Mouse (Mus musculus): ENCODE data around the gene Gm6902. TPM values are rescaled to one million over a fixed set of nuclear protein-coding genes. Genes with fewer than 3 reads are reported as not detected.

The Gm6902 gene
- polyA plus RNA-seq (2017; shearing (Covaris generic)): not detected

DNA sequence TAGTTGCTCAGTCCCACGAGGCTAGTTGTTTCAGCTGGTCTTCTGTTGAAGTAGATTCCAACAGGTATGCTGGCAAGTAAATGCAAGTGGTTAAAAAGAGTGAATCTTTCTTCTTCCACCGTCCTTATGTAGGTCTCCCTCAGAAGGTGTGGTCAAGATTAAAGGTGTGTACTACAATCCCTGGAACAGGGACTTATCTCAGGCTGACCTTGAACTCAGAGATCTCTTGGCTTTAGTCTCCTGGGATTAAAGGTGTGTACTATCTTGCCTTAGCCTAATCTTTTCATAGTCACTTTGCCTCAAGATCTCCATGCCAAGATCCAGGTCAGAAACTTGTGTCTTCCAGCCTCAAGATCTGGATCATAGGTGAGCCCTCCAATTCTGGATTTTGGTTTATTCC, at the start of gene Gm6902:
TSS of gene Gm6902 (minus strand) at position 101 of the 400 bp plus-strand sequence.

GRCm38 (mm10) chr7:23300892-23301291, 22.2 kb upstream of the Gm6902 start, which contains the start of gene Nlrp4e:
Gene Nlrp4e (plus strand): TSS chr7:23301192.

DNA sequence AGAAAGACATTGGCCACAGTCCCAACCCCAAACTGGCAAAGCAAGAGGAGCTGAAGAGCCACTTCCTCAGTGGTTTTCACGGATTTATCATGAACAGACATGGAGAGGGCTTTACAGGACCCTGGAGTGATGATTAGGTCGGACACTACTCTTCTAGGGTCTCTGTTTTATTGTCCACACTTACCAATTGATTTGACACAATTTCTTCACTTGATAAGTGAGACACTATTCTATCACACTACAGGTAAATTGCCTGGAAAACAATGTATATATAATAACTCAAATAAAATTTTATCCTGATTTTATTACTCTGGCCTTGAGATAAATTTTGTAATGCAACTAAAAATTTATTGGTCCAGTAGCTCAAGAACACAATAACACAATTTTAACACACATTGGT, 27.1 kb downstream of the Gm6902 start, which contains the start of gene Vmn1r166:
TSS of gene Vmn1r166 (minus strand) at position 101 of the 400 bp plus-strand sequence.

Other genes starting within 250 kb of the Gm6902 start
- 0.35 TPM for gene Vmn1r163, start 223.4 kb downstream of the Gm6902 start, polyA plus RNA-seq (2017; shearing (Covaris generic))
- gene Gm8720, start 211.4 kb downstream of the Gm6902 start, polyA plus RNA-seq (2017; shearing (Covaris generic)): not detected
- gene Gm10662, start 134.4 kb downstream of the Gm6902 start, polyA plus RNA-seq (2017; shearing (Covaris generic)): 0.10 TPM
- gene Vmn1r165, start 61.6 kb downstream of the Gm6902 start, polyA plus RNA-seq (2017; shearing (Covaris generic)): not detected
- not detected for gene Vmn1r166, start 27.2 kb downstream of the Gm6902 start, polyA plus RNA-seq (2017; shearing (Covaris generic))
- not detected for gene Nlrp4e, start 22.3 kb upstream of the Gm6902 start, polyA plus RNA-seq (2017; shearing (Covaris generic))
- gene Nlrp5, start 107.0 kb upstream of the Gm6902 start, polyA plus RNA-seq (2017; shearing (Covaris generic)): not detected
- not detected for gene Vmn1r167, start 228.3 kb upstream of the Gm6902 start, polyA plus RNA-seq (2017; shearing (Covaris generic))